Comparison of ENCODE assay signal across 9 mouse cellular contexts in genomic region chr8:126837318-126838025, GRCm38 (mm10).
DNase-seq lines count a peak whose midpoint lies in the region; ATAC-seq and TF ChIP-seq lines count a peak whose summit lies in the region.
"Had no signal": no experiment of that assay in that cellular context is flagged by ENCODE, and none has a peak within 500 bp of the region (broad histone marks: within the 10 kb centered on the region; RNA-seq: fewer than 3 reads in every experiment).

No protein-coding gene starts in this region.

- no peaks in the 10 kb centered on the region for H3K9me3 ChIP-seq in forebrain, embryonic 15.5 days
- H3K9me3 ChIP-seq in forebrain, embryonic 16.5 days (ENCODE audit: control insufficient read depth, low read length), result no peaks in the 10 kb centered on the region
- H3K9me3 ChIP-seq in embryonic facial prominence, embryonic 12.5 days, result no peaks in the 10 kb centered on the region
- no peaks in the 10 kb centered on the region for H3K9me3 ChIP-seq in hindbrain, postnatal 0 days (ENCODE audit: low read length)

- WGBS in forebrain, embryonic 15.5 days, result 81% methylated on average over 9 of the region's 9 CpGs
- WGBS in forebrain, embryonic 16.5 days, result 82% methylated on average over 9 of the region's 9 CpGs
- 85% methylated on average over 9 of the region's 9 CpGs for WGBS in embryonic facial prominence, embryonic 12.5 days
- WGBS in hindbrain, postnatal 0 days, result 67% methylated on average over 9 of the region's 9 CpGs

- H3K27me3 ChIP-seq in forebrain, embryonic 15.5 days, result no peaks in the 10 kb centered on the region
- no peaks in the 10 kb centered on the region for H3K27me3 ChIP-seq in forebrain, embryonic 16.5 days (replicated peaks; ENCODE audit: control insufficient read depth, insufficient read depth, low read length)
- H3K27me3 ChIP-seq in embryonic facial prominence, embryonic 12.5 days, result no peaks in the 10 kb centered on the region
- no peaks in the 10 kb centered on the region for H3K27me3 ChIP-seq in hindbrain, postnatal 0 days (ENCODE audit: insufficient read depth, low read length)

- peaks cover 39% of the 10 kb centered on the region for H3K4me1 ChIP-seq in forebrain, embryonic 15.5 days
- peaks cover 29% of the 10 kb centered on the region for H3K4me1 ChIP-seq in forebrain, embryonic 16.5 days (replicated peaks; ENCODE audit: control insufficient read depth, insufficient read depth, low read length)
- peaks cover 52% of the 10 kb centered on the region for H3K4me1 ChIP-seq in embryonic facial prominence, embryonic 12.5 days
- peaks cover 25% of the 10 kb centered on the region for H3K4me1 ChIP-seq in hindbrain, postnatal 0 days (ENCODE audit: insufficient read depth, low read length)

- H3K9ac ChIP-seq in forebrain, embryonic 15.5 days (replicated peaks), result no peak overlapping the region
- H3K9ac ChIP-seq in forebrain, embryonic 16.5 days (replicated peaks; ENCODE audit: low read depth, low read length), result no peak overlapping the region
- H3K9ac ChIP-seq in embryonic facial prominence, embryonic 12.5 days, result no peak overlapping the region
- H3K9ac ChIP-seq in hindbrain, postnatal 0 days (replicated peaks; ENCODE audit: low read length), result no peak overlapping the region
- H3K9ac ChIP-seq: liver, embryonic 14.5 days had no signal

- H3K27ac ChIP-seq in forebrain, embryonic 15.5 days (replicated peaks), result peak overlapping the region; percentile 15; the same call in 1 of the 2 replicates
- no peak overlapping the region for H3K27ac ChIP-seq in forebrain, embryonic 16.5 days (ENCODE audit: low read length)
- H3K27ac ChIP-seq in embryonic facial prominence, embryonic 12.5 days, result peak overlapping the region; percentile 92; the same call in 1 of the 2 replicates
- H3K27ac ChIP-seq in hindbrain, postnatal 0 days, result 0 out of 2 replicates have a peak overlapping the region, but pooled peaks have one; percentile 48
- H3K27ac ChIP-seq: liver, embryonic 14.5 days had no signal

- DNase-seq in hindbrain, postnatal 0 days (ENCODE audit: low spot score), result peak; percentile 46
- DNase-seq in lung, postnatal 10 days, result peak; percentile 83
- no peak for DNase-seq in thymus, postnatal 10 days (ENCODE audit: low spot score in 2 of 2)
- no peak for DNase-seq in retina, embryonic 14.5 days (ENCODE audit: low spot score)

- no peak overlapping the region for H3K4me3 ChIP-seq in forebrain, embryonic 15.5 days
- H3K4me3 ChIP-seq in forebrain, embryonic 16.5 days (replicated peaks; ENCODE audit: low read length), result no peak overlapping the region
- H3K4me3 ChIP-seq in embryonic facial prominence, embryonic 12.5 days, result no peak overlapping the region
- H3K4me3 ChIP-seq in hindbrain, postnatal 0 days (ENCODE audit: low read length), result no peak overlapping the region

- no peak for ATAC-seq in forebrain, embryonic 15.5 days (replicated peaks)
- no peak for ATAC-seq in forebrain, embryonic 16.5 days
- no peak for ATAC-seq in embryonic facial prominence, embryonic 12.5 days (ENCODE audit: insufficient number of reproducible peaks, insufficient read depth, low FRiP score, low TSS enrichment)
- ATAC-seq in hindbrain, postnatal 0 days, result peak; percentile 38; the same call in 1 of the 2 replicates
- no peak for ATAC-seq in inflammation-experienced regulatory T-cells, adult 6 months

- H3K4me2 ChIP-seq in forebrain, embryonic 15.5 days (replicated peaks), result no peak overlapping the region
- H3K4me2 ChIP-seq in forebrain, embryonic 16.5 days (ENCODE audit: low read length), result no peak overlapping the region
- H3K4me2 ChIP-seq in embryonic facial prominence, embryonic 12.5 days (replicated peaks), result no peak overlapping the region
- H3K4me2 ChIP-seq in hindbrain, postnatal 0 days (ENCODE audit: low read depth, low read length), result no peak overlapping the region

- TF ChIP-seq CTCF in hindbrain, postnatal 0 days (IDR thresholded peaks at IDR 0.05; ENCODE audit: low read depth), result no peak

- no peaks in the 10 kb centered on the region for H3K36me3 ChIP-seq in forebrain, embryonic 15.5 days
- H3K36me3 ChIP-seq in forebrain, embryonic 16.5 days (ENCODE audit: control insufficient read depth, insufficient read depth), result no peaks in the 10 kb centered on the region
- H3K36me3 ChIP-seq in embryonic facial prominence, embryonic 12.5 days, result no peaks in the 10 kb centered on the region
- no peaks in the 10 kb centered on the region for H3K36me3 ChIP-seq in hindbrain, postnatal 0 days (ENCODE audit: insufficient read depth, low read length)

Comparison
In these comparisons a context has a peak if more than half of its experiments do, and no peak if none do; other contexts are left out.
1. DNase-seq: peak in hindbrain, postnatal 0 days (single experiment) and lung, postnatal 10 days (single experiment); none in thymus, postnatal 10 days (0 of 2) and retina, embryonic 14.5 days (single experiment).